Mouse (Mus musculus) hindbrain, postnatal 0 days (tissue): Measurements from ENCODE around the gene Exoc3l2. TPM values are rescaled to one million over a fixed set of nuclear protein-coding genes. Genes with fewer than 3 reads are reported as not detected.

Experiments used
- ATAC-seq: fragments of 200-750 bp; cut with Nextera tagmentation; 2 replicates; pipeline ENCODE4 v1.8.0; 2017; ENCODE audit warnings: mild to moderate bottlenecking, moderate TSS enrichment, moderate library complexity
- DNase-seq: peaks from one replicate; pipeline ENCODE4 v3.0.0-alpha.2; 2015; ENCODE audit warnings: low spot score
- H3K27ac ChIP-seq: fragments of 300-500 bp; sonication (generic); 2 replicates; pipeline ENCODE4 v1.5.1; 2014; ENCODE audit warnings: mild to moderate bottlenecking
- H3K27me3 ChIP-seq: fragments of 300-500 bp; sonication (generic); 2 replicates; pipeline ENCODE4 v1.6.1; 2014; ENCODE audit warnings: low read length, mixed read lengths; ENCODE audit not compliant: insufficient read depth
- H3K36me3 ChIP-seq: fragments of 300-500 bp; sonication (generic); 2 replicates; pipeline ENCODE4 v1.6.1; 2014; ENCODE audit warnings: low read length, mixed read lengths; ENCODE audit not compliant: insufficient read depth
- H3K4me1 ChIP-seq: fragments of 300-500 bp; sonication (generic); 2 replicates; pipeline ENCODE4 v1.6.1; 2014; ENCODE audit warnings: antibody characterized with exemption, low read length, mixed read lengths; ENCODE audit not compliant: insufficient read depth
- H3K4me2 ChIP-seq: fragments of 300-500 bp; sonication (generic); 2 replicates; pipeline ENCODE4 v1.6.1; 2014; ENCODE audit warnings: low read depth, mild to moderate bottlenecking, low read length, moderate library complexity, mixed read lengths
- H3K4me3 ChIP-seq: fragments of 300-500 bp; sonication (generic); 2 replicates; pipeline ENCODE4 v1.5.1; 2014; ENCODE audit warnings: low read length
- H3K9ac ChIP-seq: fragments of 300-500 bp; sonication (generic); replicated peaks from 2 replicates; pipeline ENCODE4 v1.6.1; 2014; ENCODE audit warnings: mild to moderate bottlenecking, low read length, moderate library complexity, mixed read lengths
- H3K9me3 ChIP-seq: fragments of 300-500 bp; sonication (generic); 2 replicates; pipeline ENCODE4 v1.6.1; 2016; ENCODE audit warnings: low read length, mixed read lengths
- CTCF ChIP-seq: IDR thresholded peaks from 2 replicates; pipeline ENCODE4 v1.5.1; 2016; ENCODE audit warnings: antibody characterized with exemption, control low read depth, low read depth
- WGBS: fragments of 180-500 bp; shearing (Covaris S2); extraction: QIAGEN DNeasy Blood & Tissue Kit; methylation state at CpG from one replicate; pipeline ENCODE4 v1.1.7; 2014; 5-methylcytosine and 5-hydroxymethylcytosine counted together
- polyA plus RNA-seq: library from polyadenylated mRNA; unstranded; fragments of >200 nt; fragmentation: Nextera tagmentation; extraction: Ambion mirVana; gene quantifications from 2 replicates; pipeline ENCODE4 v1.2.1, GENCODE M21; 2015
- total RNA-seq: library from RNA; depleted of rRNA; stranded (reverse); fragments of >200 nt; gene quantifications from 2 replicates; pipeline ENCODE4 v1.2.3, GENCODE M21; 2014

Exoc3l2 gene
- total and polyA plus RNA-seq, 2 experiments from 2014 or later, result 1.3 to 2.3 TPM

DNA sequence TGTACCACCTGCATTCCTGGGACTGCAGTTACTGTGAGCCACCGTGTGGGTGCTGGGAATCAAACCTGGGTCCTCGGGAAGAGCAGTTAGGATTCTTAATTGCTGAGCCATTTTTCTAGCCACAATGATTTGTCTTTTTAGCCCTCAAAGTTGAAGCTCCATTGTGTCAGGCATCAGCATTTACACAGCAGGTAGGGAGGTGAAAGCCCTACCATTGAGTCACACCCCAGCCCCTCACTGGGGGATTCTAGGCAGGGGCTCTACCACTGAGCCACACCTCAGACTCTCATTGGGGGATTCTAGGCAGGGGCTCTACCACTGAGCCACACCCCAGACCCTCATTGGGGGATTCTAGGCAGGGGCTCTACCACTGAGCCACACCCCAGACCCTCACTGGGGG lies 26.9 kb upstream of the Exoc3l2 start:
- no peak for TF ChIP-seq CTCF
- H3K4me1 ChIP-seq, result no peaks in the 10 kb centered on the region
- 96% methylated on average over 2 of the region's 2 CpGs for WGBS
- no peak for DNase-seq
- H3K4me3 ChIP-seq, result no peak overlapping the region
- peaks cover 76% of the 10 kb centered on the region for H3K36me3 ChIP-seq
- H3K9ac ChIP-seq, result no peak overlapping the region
- no peaks in the 10 kb centered on the region for H3K27me3 ChIP-seq
- no peaks in the 10 kb centered on the region for H3K9me3 ChIP-seq
- no peak overlapping the region for H3K4me2 ChIP-seq
- no peak overlapping the region for H3K27ac ChIP-seq
- no peak for ATAC-seq

DNA sequence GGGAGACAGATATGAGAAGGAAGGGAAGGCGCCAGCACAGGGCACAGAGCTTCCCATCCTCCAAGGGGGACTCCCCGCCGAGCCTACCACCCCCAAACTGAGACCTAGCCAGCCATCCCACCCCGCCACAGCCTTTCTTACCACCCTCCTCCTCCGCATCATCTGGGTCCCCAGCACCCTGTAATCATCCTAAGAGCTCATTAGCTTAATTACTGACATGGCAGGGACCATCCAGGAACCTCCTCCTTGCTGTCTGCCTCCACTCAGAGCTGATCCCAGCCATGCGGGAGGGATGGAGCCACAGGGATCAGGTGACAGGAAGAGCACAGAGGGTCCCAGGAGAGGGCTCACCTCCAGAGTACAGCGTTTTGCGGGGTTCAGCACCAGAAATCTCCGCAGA lies 26.1 kb upstream of the Exoc3l2 start:
- Histone ChIP-seq H3K27ac (no peak overlapping the region), H3K36me3 (peaks cover 75% of the 10 kb centered on the region), H3K4me2 (no peak overlapping the region), H3K27me3 (no peaks in the 10 kb centered on the region), H3K4me1 (no peaks in the 10 kb centered on the region), H3K9me3 (no peaks in the 10 kb centered on the region), H3K4me3 (no peak overlapping the region), H3K9ac (no peak overlapping the region)
- DNase-seq (no peak), ATAC-seq (no peak)
- 88% methylated on average over 9 of the region's 9 CpGs for WGBS
- TF ChIP-seq CTCF, result no peak

DNA sequence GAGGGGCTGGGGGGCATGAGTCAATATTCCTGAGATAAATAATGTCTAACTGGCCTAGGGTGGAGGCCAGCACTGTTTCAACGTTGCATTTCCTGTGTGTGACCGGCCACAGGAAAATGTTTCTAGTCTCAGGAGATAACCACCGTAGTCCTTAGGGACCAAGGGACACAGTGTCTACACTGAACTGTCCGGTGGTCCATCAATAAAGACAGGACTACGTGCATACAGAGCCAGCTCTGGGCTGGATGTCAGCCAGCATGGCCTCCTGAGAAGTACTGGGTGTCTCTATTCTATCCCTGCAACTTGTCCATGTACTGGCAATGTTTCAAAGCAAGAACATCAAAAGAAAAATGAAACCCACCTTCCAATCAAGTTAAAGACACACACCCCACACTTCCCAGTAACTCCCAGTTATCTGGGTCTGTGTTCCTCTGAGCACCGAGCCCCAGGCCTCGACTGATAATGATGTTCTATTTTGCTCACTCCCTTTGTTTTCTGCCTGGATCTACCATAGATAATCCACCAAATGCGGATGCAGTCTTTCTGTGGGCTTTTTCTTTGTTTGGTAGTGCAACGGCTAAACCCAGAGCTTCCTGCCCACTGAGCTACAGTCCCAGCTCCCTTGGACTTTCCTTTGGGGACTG lies 21.6 kb upstream of the Exoc3l2 start:
- Histone ChIP-seq H3K4me1 (no peaks in the 10 kb centered on the region), H3K27ac (no peak overlapping the region), H3K9ac (no peak overlapping the region), H3K4me2 (no peak overlapping the region), H3K4me3 (no peak overlapping the region), H3K27me3 (no peaks in the 10 kb centered on the region), H3K36me3 (peaks cover 47% of the 10 kb centered on the region), H3K9me3 (no peaks in the 10 kb centered on the region)
- TF ChIP-seq CTCF, result no peak
- DNase-seq (no peak), ATAC-seq (no peak)
- whole genome bisulfite sequencing, result 76% methylated on average over 9 of the region's 9 CpGs

DNA sequence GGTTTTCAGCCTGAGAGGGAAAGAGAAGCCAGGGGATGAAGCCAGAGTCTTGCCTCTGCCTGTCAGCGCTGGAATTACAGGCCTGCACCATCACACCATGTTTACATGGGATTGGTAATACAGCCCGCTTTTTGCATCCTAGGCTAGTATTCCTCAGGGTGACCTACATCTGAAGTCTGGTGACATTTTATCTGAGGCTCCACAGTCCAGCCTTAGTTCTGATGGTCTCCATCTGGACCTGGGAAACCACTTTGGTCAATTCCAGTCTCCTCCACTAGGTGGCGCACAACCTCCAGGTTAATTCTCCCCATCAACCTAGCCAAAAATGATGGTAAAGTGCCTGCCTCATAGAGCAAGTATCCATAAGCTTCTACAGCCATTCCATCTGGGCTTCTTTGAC lies 19.8 kb upstream of the Exoc3l2 start:
- peaks cover 36% of the 10 kb centered on the region for H3K36me3 ChIP-seq
- H3K9me3 ChIP-seq, result no peaks in the 10 kb centered on the region
- no peaks in the 10 kb centered on the region for H3K4me1 ChIP-seq
- H3K9ac ChIP-seq, result no peak overlapping the region
- DNase-seq (peak; percentile 88), ATAC-seq (peak; percentile 64)
- H3K4me2 ChIP-seq, result no peak overlapping the region
- H3K27ac ChIP-seq, result no peak overlapping the region
- no peak overlapping the region for H3K4me3 ChIP-seq
- peak; percentile 97 for TF ChIP-seq CTCF
- 42% methylated on average over 3 of the region's 3 CpGs for WGBS
- H3K27me3 ChIP-seq, result no peaks in the 10 kb centered on the region

DNA sequence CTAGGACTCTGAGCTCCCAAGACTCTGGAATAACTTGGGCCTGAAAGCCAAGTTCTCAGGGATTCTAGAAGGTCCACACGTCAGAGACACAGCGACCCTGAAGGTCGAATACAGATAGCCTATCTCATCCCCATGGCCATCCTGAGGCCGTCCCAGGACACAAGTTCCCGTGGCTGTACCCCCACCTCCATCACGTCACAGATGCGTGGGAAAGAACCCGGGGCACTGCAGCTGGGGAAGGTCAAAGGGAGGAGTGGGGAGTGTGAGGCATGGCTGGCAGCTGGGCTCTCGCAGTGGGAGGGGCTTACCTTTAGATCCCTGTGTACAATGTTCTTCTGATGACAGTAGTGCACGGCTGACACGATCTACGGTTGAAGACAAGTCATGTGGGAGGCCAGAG lies 18.3 kb upstream of the Exoc3l2 start:
- H3K9ac ChIP-seq, result no peak overlapping the region
- H3K27me3 ChIP-seq, result no peaks in the 10 kb centered on the region
- no peaks in the 10 kb centered on the region for H3K9me3 ChIP-seq
- no peaks in the 10 kb centered on the region for H3K4me1 ChIP-seq
- WGBS, result 85% methylated on average over 12 of the region's 12 CpGs
- TF ChIP-seq CTCF, result no peak
- no peak for DNase-seq
- H3K27ac ChIP-seq, result no peak overlapping the region
- peaks cover 44% of the 10 kb centered on the region for H3K36me3 ChIP-seq
- ATAC-seq, result no peak
- H3K4me2 ChIP-seq, result no peak overlapping the region
- no peak overlapping the region for H3K4me3 ChIP-seq

DNA sequence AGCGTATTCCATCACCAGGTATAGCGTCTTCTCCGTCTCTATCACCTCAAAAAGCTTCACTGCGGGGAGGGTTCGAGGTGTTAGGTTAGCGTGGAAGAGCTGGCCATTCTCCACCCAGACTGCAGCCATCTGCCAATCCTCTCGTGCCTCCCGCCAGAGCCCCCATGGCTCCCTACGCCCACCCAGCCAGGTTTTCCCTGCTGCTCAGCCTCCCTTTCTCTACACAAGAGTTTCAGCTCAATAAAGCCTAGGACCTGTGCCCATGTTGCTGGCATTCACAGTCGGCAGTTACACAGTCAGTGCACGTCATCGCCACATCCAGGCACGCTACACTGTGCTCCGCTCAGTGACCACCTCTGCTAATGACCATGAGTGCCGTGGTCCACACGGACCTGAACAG lies 15.4 kb upstream of the Exoc3l2 start:
- Histone ChIP-seq H3K4me3 (no peak overlapping the region), H3K27me3 (no peaks in the 10 kb centered on the region), H3K36me3 (peaks cover 40% of the 10 kb centered on the region), H3K9me3 (no peaks in the 10 kb centered on the region), H3K4me2 (no peak overlapping the region), H3K9ac (no peak overlapping the region), H3K4me1 (no peaks in the 10 kb centered on the region), H3K27ac (no peak overlapping the region)
- ATAC-seq, result no peak
- WGBS, result 85% methylated on average over 15 of the region's 16 CpGs
- no peak for DNase-seq
- TF ChIP-seq CTCF, result no peak

DNA sequence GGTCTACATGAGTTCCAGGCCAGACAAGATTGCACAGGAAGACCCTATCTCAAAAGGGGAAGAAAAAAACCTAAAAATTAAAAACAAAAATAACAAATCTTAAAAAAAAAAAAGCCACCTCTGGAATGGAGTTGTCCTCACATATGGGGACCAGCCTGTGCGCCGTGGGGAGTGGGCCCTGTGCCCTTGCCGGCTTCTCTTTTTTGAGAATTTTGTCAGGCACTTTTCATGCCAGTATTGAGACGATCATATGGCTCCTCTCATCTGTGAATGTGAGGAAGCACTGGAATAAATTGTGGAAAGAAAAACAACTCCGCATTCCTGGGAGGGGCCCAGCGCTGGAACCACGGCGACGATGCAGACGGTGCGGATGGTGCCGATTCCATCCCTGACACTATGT lies 14.0 kb upstream of the Exoc3l2 start:
- TF ChIP-seq CTCF, result no peak
- Histone ChIP-seq H3K9me3 (no peaks in the 10 kb centered on the region), H3K4me2 (no peak overlapping the region), H3K36me3 (peaks cover 40% of the 10 kb centered on the region), H3K27ac (no peak overlapping the region), H3K4me3 (no peak overlapping the region), H3K27me3 (no peaks in the 10 kb centered on the region), H3K4me1 (no peaks in the 10 kb centered on the region), H3K9ac (no peak overlapping the region)
- 75% methylated on average over 12 of the region's 12 CpGs for WGBS
- ATAC-seq, result no peak
- no peak for DNase-seq
